Mouse (Mus musculus) heart, postnatal 10 days (tissue): ENCODE results near the gene Fam198b. TPM values are rescaled to one million over a fixed set of nuclear protein-coding genes. Genes with fewer than 3 reads are reported as not detected.

Experiments
- DNase-seq, 2 experiments: peaks; one replicate each; pipeline ENCODE4 v3.0.0; 2021
- intact Hi-C: fragments of 180-260 bp; cut with DNase I; formaldehyde crosslinking; loops from one replicate; pipeline ENCODE4 v1.15.1; 2025
- total RNA-seq, 2 experiments: library from RNA; stranded (reverse); gene quantifications; 2 replicates each; pipeline ENCODE4 v1.2.3; 2021

Fam198b gene
- total RNA-seq, 2 experiments from 2014 or later = 73.6 to 85.2 TPM

DNA sequence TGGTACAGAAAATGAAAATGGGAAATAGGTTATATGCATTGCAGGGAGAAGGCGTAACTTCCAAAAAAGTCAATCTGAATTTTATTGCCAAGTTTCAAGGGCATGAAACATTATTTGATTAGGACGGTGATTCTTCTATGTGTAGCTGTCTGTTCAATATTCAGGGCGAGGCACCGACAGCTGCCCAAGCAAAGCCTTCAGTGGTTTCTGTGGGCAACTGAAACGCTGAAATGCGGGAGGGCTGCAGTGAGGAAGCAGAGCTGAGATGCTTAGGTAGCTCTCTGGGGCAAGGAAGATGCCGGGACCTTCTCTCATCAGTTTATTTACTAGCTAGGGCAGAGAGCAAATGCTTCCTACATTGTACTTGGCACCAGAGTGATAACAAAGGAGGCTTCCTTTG lies 87.2 kb downstream of the Fam198b start:
- no peak for DNase-seq
- intact Hi-C loops = no loop called here

GRCm38 (mm10) chr3:79976786-79977185 lies 92.5 kb downstream of the Fam198b start:
- intact Hi-C loops = loop anchor here (2.0 to 5.0 kb wide), 2 partner anchors 81 to 90 kb away; no protein-coding TSS in a partner anchor
- peak; percentile 72 to 81 for DNase-seq

DNA sequence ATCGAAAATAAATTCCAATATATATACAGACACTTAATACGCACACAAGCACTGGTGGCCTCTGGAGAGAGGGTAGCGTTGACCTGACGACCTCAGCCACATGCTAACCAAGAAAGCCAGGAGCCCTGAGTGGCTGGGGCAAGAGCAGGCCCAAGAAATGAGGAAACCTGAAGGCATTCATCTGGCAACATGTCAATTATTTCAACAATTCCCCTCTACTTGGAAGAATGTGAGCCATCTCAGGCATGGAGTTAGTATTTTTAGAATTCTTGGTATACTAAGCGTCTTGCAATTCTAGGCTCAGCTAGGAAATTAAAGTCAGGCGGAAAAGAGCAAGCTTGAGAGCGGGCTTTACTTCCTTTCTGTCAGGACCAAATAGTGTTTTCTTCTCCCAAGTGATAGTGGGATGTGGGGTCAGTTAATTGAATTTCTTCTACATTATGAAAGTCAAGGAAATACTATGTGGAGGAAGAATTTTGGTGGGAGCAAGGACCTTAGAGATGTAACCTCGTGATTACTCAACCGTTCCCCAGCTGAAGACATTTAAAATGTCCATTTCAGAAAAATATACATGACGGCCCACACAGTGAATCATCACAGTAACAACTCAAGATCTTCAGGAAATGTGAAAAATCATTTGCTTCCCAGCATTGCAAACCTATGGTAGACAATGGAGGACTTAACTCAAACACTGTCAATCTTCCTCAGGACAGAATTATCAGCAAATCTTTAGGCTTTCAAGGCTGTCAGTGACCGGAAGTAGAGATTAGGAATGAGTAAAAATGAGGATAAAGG lies 93.5 kb downstream of the Fam198b start:
- intact Hi-C loops = loop anchor here (2.0 to 5.0 kb wide), 2 partner anchors 79 to 91 kb away; no protein-coding TSS in a partner anchor
- no peak for DNase-seq

- intact Hi-C loops = no loop called here
- DNase-seq = no peak
Observed at GRCm38 (mm10) chr3:79980714-79981113, 96.4 kb downstream of the Fam198b start.

GRCm38 (mm10) chr3:79983961-79984419 lies 99.7 kb downstream of the Fam198b start:
- DNase-seq = no peak
- intact Hi-C loops = no loop called here

GRCm38 (mm10) chr3:79984542-79984941 lies 100.2 kb downstream of the Fam198b start:
- no peak for DNase-seq
- intact Hi-C loops = no loop called here

DNA sequence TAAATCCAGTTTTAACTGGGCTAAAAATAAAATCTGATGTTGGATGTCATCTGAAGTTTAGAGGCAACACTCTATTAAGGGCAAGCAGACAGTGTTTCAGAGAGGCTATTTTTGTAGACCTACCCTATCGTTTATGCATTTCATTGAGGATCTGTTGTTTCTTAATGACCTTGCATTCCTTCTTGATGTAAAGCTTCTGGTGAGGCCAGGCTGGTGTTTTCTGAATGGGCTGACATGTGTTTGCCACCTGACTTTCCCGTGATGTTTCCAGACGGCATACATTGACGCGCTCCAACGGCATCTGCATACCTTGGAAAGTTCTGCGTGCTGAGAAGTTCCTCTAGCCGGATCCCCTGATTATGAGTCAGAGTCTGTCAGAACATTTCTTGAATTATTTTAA lies 104.9 kb downstream of the Fam198b start:
- intact Hi-C loops = no loop called here

DNA sequence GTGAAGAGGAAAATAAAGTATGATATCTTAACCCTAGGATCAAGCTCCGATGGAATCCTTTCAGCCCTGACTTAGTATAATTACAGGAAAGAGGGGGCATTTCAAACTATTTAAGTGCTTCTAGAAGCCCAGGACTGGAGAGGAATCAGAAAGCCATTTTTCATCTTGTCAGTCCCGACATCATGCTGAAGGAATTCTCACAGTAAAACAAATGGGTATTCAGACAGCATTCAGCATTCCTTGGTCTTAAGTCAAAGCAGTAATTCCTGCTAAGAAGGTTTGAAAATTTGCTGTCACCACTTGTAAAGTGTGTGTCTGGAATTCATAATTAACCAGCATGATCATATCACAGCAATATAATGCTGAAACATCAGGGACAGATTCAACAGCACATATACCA lies 105.6 kb downstream of the Fam198b start:
- intact Hi-C loops = loop anchor here (5.0 kb wide), 1 partner anchor 62 kb away; no protein-coding TSS in a partner anchor

More for the DNA sequence above, 104.9 kb downstream of the Fam198b start:
- DNase-seq = peak in 1 of 2 experiments; percentile 55

DNA sequence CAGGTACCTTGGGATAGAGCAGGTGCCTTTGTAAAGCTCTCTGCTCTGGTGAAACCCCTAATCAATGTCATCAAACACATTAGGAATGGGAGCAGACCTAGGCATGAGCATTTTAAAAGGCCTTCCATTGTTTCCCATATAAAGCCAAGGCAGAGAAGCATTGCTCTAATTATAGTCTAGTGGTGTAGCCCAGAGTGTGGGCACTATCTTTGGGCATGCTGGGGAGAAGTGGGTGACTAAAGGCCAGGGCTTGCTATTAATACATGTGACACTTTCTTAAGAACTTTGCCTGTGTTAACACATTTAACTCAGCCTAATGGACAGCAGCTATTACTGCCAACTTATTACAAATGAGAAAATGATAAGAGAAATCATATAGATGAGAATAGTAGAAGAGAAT lies 106.1 kb downstream of the Fam198b start:
- DNase-seq = peak in 1 of 2 experiments; percentile 59
- intact Hi-C loops = loop anchor here (5.0 kb wide), 1 partner anchor 62 kb away; no protein-coding TSS in a partner anchor

More for the DNA sequence above, 105.6 kb downstream of the Fam198b start:
- DNase-seq = no peak

- intact Hi-C loops = loop anchor here (5.0 kb wide), 1 partner anchor 58 kb away; no protein-coding TSS in a partner anchor
- DNase-seq = peak in 1 of 2 experiments; percentile 60
Observed at GRCm38 (mm10) chr3:79994029-79994539, 109.8 kb downstream of the Fam198b start.

- intact Hi-C loops = loop anchor here (5.0 kb wide), 1 partner anchor 58 kb away; no protein-coding TSS in a partner anchor
Observed at GRCm38 (mm10) chr3:79995726-79996125, 111.4 kb downstream of the Fam198b start.

More at GRCm38 (mm10) chr3:79995726-79996125, 111.4 kb downstream of the Fam198b start:
- peak in 1 of 2 experiments; percentile 43 for DNase-seq

Other genes with a start within 250 kb of the Fam198b start
- gene Rxfp1, start 146.7 kb upstream of the Fam198b start, total RNA-seq = 1 to 10 TPM; 4.1 to 4.2 TPM
- 1 to 10 TPM; 9.4 to 9.7 TPM for gene Tmem144, start 31.8 kb upstream of the Fam198b start, total RNA-seq